Mouse (Mus musculus): ENCODE data around the gene Nhp2. TPM values are rescaled to one million over a fixed set of nuclear protein-coding genes. Genes with fewer than 3 reads are reported as not detected.

The Nhp2 gene
- polyA plus RNA-seq (2016; fragmentation: Nextera tagmentation; extraction: Ambion mirVana) = 230 and 312 TPM in 2 replicates

DNA sequence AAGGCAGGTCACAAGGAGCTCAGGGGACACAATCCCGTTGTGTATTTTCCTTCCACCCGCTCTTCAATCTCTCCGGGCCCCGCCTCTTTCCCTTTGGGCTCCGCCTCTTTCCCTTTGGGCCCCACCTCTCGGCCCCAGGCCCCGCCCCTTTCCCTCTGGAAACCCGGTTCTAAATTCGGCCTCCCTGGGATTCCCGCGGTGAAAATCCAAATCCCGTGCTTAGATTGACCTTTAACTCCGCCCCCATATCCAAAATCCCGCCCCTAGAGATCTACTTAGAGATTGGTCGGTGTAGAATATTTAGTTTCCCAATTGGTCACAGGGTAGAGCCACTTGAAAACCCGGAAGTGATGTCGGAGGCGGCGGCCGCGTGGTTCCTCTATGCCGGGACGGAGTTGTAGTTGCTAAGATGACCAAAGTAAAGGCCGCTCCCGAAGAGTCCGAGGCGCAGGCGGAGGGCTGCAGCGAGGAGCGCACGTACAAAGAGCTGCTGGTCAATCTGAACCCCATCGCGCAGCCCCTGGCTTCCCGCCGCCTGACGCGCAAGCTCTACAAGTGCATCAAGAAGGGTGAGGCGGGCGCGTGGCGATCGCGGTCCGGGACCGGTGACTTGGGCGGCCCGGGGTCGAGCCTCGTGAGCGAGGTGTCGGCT lies at the start of gene Nhp2:
Gene Nhp2 (plus strand): TSS at position 327 of the 652 bp plus-strand sequence.
- Histone ChIP-seq H3K27me3 (ENCODE audit: low read depth, poor library complexity, severe bottlenecking) (no peaks in the 10 kb centered on the region), H3K4me1 (peaks cover 43% of the 10 kb centered on the region), H3K27ac (peak within 1 kb of the TSS; percentile 86), H3K4me3 (peak within 1 kb of the TSS; percentile 77), H3K9me3 (replicated peaks) (no peaks in the 10 kb centered on the region), H3K36me3 (peaks cover 35% of the 10 kb centered on the region)
- peak; percentile 92 for DNase-seq (ENCODE audit: low spot score)
- under 1% methylated on average over 51 of the region's 51 CpGs for WGBS

GRCm38 (mm10) chr11:51576454-51576853 lies 43.1 kb upstream of the Nhp2 start:
- H3K4me3 ChIP-seq = no peak overlapping the region
- peaks cover 18% of the 10 kb centered on the region for H3K36me3 ChIP-seq
- H3K27ac ChIP-seq = no peak overlapping the region
- no peaks in the 10 kb centered on the region for H3K9me3 ChIP-seq (replicated peaks)
- WGBS = 84% methylated on average over 4 of the region's 4 CpGs
- no peak for DNase-seq (ENCODE audit: low spot score)
- H3K27me3 ChIP-seq (ENCODE audit: low read depth, poor library complexity, severe bottlenecking) = no peaks in the 10 kb centered on the region
- H3K4me1 ChIP-seq = peaks cover 18% of the 10 kb centered on the region

- Histone ChIP-seq H3K27ac (no peak overlapping the region), H3K4me3 (no peak overlapping the region), H3K4me1 (peaks cover 15% of the 10 kb centered on the region), H3K36me3 (peaks cover 17% of the 10 kb centered on the region), H3K9me3 (replicated peaks) (no peaks in the 10 kb centered on the region), H3K27me3 (ENCODE audit: low read depth, poor library complexity, severe bottlenecking) (no peaks in the 10 kb centered on the region)
- WGBS = 81% methylated on average over 7 of the region's 7 CpGs
- no peak for DNase-seq (ENCODE audit: low spot score)
Measured at GRCm38 (mm10) chr11:51577587-51577986, 41.9 kb upstream of the Nhp2 start.

GRCm38 (mm10) chr11:51579024-51579423 lies 40.5 kb upstream of the Nhp2 start:
- WGBS = 73% methylated on average over 4 of the region's 4 CpGs

GRCm38 (mm10) chr11:51582713-51583112 lies 36.8 kb upstream of the Nhp2 start:
- peak; percentile 84 for DNase-seq (ENCODE audit: low spot score)
- Histone ChIP-seq H3K27ac (0 out of 2 replicates have a peak overlapping the region, but pooled peaks have one; percentile 38), H3K36me3 (peaks cover 28% of the 10 kb centered on the region), H3K4me1 (peaks cover 45% of the 10 kb centered on the region), H3K4me3 (no peak overlapping the region), H3K9me3 (replicated peaks) (no peaks in the 10 kb centered on the region), H3K27me3 (ENCODE audit: low read depth, poor library complexity, severe bottlenecking) (no peaks in the 10 kb centered on the region)
- 20% methylated on average over 8 of the region's 8 CpGs for whole genome bisulfite sequencing

More at GRCm38 (mm10) chr11:51579024-51579423, 40.5 kb upstream of the Nhp2 start:
- Histone ChIP-seq H3K4me3 (no peak overlapping the region), H3K27me3 (ENCODE audit: low read depth, poor library complexity, severe bottlenecking) (no peaks in the 10 kb centered on the region), H3K9me3 (replicated peaks) (no peaks in the 10 kb centered on the region), H3K36me3 (peaks cover 9% of the 10 kb centered on the region), H3K4me1 (peaks cover 27% of the 10 kb centered on the region), H3K27ac (no peak overlapping the region)
- DNase-seq (ENCODE audit: low spot score) = no peak

DNA sequence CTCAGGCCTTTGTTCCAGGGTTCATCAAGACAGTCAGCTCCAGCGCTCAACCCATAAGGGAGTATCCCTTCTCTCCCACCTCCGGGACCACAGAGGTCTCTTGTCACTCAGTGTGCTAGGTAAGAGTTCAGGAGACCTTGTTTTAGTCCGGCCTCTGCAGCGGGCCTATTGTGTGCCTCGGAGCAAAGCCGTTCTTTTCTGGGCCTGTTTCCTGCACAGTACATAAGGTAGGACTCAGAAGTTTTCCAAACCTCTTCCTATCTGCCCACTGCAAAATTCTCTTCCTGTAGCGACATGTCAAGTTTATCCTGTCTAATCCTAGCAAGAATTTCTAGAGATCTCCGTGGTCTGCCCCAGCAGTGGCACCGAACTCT lies 35.5 kb upstream of the Nhp2 start:
- 30% methylated on average over 9 of the region's 9 CpGs for WGBS
- peak; percentile 57 for DNase-seq (ENCODE audit: low spot score)
- Histone ChIP-seq H3K36me3 (peaks cover 41% of the 10 kb centered on the region), H3K27me3 (ENCODE audit: low read depth, poor library complexity, severe bottlenecking) (no peaks in the 10 kb centered on the region), H3K4me3 (peak overlapping the region; percentile 71), H3K27ac (peak overlapping the region; percentile 94), H3K4me1 (peaks cover 39% of the 10 kb centered on the region), H3K9me3 (replicated peaks) (no peaks in the 10 kb centered on the region)

GRCm38 (mm10) chr11:51584431-51585248 lies 34.9 kb upstream of the Nhp2 start, which contains the start of gene Phykpl:
TSS of gene Phykpl (plus strand) at chr11:51584757.
- Histone ChIP-seq H3K27ac (peak within 1 kb of the TSS; percentile 94), H3K4me1 (peaks cover 39% of the 10 kb centered on the region), H3K9me3 (replicated peaks) (no peaks in the 10 kb centered on the region), H3K4me3 (peak within 1 kb of the TSS; percentile 71), H3K36me3 (peaks cover 47% of the 10 kb centered on the region), H3K27me3 (ENCODE audit: low read depth, poor library complexity, severe bottlenecking) (no peaks in the 10 kb centered on the region)
- DNase-seq (ENCODE audit: low spot score) = peak; percentile 96
- under 1% methylated on average over 59 of the region's 59 CpGs for WGBS

DNA sequence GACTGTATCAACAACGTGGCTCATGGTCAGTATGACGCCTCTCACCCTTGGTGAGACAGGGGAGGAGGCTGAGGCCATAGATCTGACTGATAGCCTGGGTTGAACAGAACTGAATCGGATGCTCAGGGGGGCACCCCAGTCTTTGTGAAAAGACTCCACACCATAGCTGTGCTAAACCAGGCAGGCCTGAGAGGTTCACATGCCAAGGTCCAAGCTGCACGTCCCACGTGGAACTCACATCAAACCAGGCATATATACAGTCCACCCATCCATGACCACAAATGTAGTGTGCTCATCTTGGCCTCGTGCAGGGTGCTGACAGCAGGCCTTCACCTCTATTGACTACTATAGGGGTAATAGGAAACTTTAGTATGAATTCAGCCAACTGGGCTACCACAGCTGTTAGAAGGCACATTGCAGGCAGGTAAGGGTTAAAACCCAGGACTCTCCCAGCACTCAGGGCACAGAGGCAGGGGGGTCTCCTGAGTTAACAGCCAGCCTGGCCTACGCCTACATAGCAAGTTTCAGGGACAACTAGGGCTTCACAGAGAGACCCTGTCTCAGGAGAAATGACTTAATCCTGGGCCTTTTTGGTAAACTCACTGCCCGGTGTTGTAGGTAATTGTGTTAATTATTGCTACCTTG lies 33.8 kb upstream of the Nhp2 start:
- Histone ChIP-seq H3K4me3 (peak overlapping the region; percentile 71), H3K4me1 (peaks cover 39% of the 10 kb centered on the region), H3K27me3 (ENCODE audit: low read depth, poor library complexity, severe bottlenecking) (no peaks in the 10 kb centered on the region), H3K36me3 (peaks cover 53% of the 10 kb centered on the region), H3K27ac (peak overlapping the region; percentile 94), H3K9me3 (replicated peaks) (no peaks in the 10 kb centered on the region)
- DNase-seq (ENCODE audit: low spot score) = no peak
- 74% methylated on average over 8 of the region's 8 CpGs for WGBS

DNA sequence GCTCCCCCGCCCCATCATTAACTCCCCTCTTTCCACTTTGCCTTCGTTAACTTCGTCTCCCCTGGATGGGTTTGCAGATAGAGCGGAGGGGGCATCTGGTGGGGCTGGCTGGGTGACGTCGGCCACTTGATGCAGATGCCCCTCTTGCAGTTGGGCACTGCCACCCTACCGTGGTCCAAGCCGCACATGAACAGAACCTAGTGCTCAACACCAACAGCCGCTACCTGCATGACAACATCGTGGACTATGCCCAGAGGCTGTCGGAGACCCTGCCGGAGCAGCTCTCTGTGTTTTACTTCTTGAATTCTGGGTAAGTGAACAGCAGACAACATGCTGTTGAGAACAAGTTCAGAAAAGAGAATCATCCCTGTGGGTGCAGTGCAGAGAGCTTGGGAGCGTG lies 33.1 kb upstream of the Nhp2 start:
- peaks cover 59% of the 10 kb centered on the region for H3K36me3 ChIP-seq
- peaks cover 39% of the 10 kb centered on the region for H3K4me1 ChIP-seq
- no peak overlapping the region for H3K27ac ChIP-seq
- no peaks in the 10 kb centered on the region for H3K9me3 ChIP-seq (replicated peaks)
- no peak for DNase-seq (ENCODE audit: low spot score)
- no peak overlapping the region for H3K4me3 ChIP-seq
- no peaks in the 10 kb centered on the region for H3K27me3 ChIP-seq (ENCODE audit: low read depth, poor library complexity, severe bottlenecking)
- WGBS = 92% methylated on average over 13 of the region's 13 CpGs

DNA sequence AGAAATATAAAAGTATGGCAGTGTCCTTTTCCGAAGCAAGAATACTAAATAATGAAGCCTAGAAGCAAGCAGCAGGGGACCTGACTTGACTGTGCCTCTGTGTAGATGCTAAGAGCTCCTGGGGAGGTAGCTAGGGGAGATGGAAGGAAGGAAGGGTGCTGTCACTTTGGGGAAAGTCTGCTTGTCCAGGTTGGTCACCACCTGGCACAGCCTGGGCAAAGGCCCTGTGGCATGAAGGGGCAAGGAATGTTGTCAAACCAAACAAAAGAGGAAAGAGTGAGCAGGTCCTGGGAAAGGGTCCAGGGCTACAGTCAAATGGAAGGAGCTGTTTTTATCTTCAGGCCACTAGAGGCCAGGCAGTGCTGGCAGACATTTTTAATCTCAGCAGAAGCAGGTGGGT lies 32.5 kb upstream of the Nhp2 start:
- Histone ChIP-seq H3K27me3 (ENCODE audit: low read depth, poor library complexity, severe bottlenecking) (no peaks in the 10 kb centered on the region), H3K36me3 (peaks cover 66% of the 10 kb centered on the region), H3K27ac (no peak overlapping the region), H3K9me3 (replicated peaks) (no peaks in the 10 kb centered on the region), H3K4me3 (no peak overlapping the region), H3K4me1 (peaks cover 38% of the 10 kb centered on the region)
- 93% methylated on average over 1 of the region's 1 CpGs for WGBS
- DNase-seq (ENCODE audit: low spot score) = no peak

DNA sequence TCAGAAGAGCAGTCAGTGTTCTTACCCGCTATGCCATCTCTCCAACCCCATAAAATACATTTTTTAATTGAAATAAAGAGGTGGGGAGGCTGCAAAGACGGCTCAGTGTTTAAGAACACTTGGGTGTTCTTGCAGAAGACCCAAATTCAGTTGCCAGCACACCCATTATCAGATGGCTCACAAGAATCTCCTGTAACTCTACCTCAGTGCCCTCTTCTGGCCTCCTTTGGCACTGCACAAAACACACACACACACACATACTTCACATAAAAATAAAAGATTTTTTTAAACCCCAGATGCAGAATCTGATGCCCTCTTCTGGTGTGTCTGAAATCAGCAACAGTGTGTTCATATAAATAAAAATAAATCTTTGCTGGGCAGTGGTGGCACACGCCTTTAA lies 30.7 kb upstream of the Nhp2 start:
- no peak overlapping the region for H3K4me3 ChIP-seq
- H3K9me3 ChIP-seq (replicated peaks) = no peaks in the 10 kb centered on the region
- H3K27me3 ChIP-seq (ENCODE audit: low read depth, poor library complexity, severe bottlenecking) = no peaks in the 10 kb centered on the region
- H3K4me1 ChIP-seq = peaks cover 23% of the 10 kb centered on the region
- WGBS = 95% methylated on average over 3 of the region's 3 CpGs
- H3K36me3 ChIP-seq = peaks cover 84% of the 10 kb centered on the region
- DNase-seq (ENCODE audit: low spot score) = no peak
- H3K27ac ChIP-seq = no peak overlapping the region

GRCm38 (mm10) chr11:51590002-51590401 lies 29.5 kb upstream of the Nhp2 start:
- H3K36me3 ChIP-seq = peaks cover 95% of the 10 kb centered on the region
- H3K27ac ChIP-seq = no peak overlapping the region
- DNase-seq (ENCODE audit: low spot score) = no peak
- peaks cover 11% of the 10 kb centered on the region for H3K4me1 ChIP-seq
- no peak overlapping the region for H3K4me3 ChIP-seq
- no peaks in the 10 kb centered on the region for H3K9me3 ChIP-seq (replicated peaks)
- no peaks in the 10 kb centered on the region for H3K27me3 ChIP-seq (ENCODE audit: low read depth, poor library complexity, severe bottlenecking)

GRCm38 (mm10) chr11:51591168-51591567 lies 28.4 kb upstream of the Nhp2 start:
- H3K27me3 ChIP-seq (ENCODE audit: low read depth, poor library complexity, severe bottlenecking) = no peaks in the 10 kb centered on the region
- H3K9me3 ChIP-seq (replicated peaks) = no peaks in the 10 kb centered on the region
- H3K4me1 ChIP-seq = no peaks in the 10 kb centered on the region
- H3K4me3 ChIP-seq = no peak overlapping the region
- DNase-seq (ENCODE audit: low spot score) = no peak
- H3K36me3 ChIP-seq = peaks cover 100% of the 10 kb centered on the region
- H3K27ac ChIP-seq = no peak overlapping the region
- 84% methylated on average over 7 of the region's 7 CpGs for WGBS
